Mouse (Mus musculus): ENCODE measurements at regions not wholly inside any gene's neighbourhood (a gene's known extent, or its start where the extent isn't known, plus 50 kb on each side); places are given as distances from the start of the nearest gene placed in this dataset.

DNA sequence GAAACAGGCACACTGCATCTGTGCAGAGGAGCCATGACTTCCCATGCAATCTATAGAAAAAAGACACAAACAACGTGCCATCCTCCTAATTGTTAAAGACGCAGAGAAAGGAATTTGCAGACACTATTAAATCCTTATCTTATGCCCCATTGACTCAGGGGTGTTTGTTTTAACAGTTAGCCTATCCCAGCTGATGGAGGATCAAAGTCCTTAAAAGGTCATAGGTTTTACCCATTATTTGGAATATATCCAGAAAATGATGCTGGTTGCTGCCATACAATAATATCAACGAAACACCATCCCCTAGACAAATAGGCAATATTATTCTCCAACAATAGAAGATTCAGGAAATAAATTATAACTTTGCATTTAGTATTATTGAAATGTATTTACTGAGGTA lies 65.2 kb downstream of the Vcpkmt start:
- TF ChIP-seq CTCF (IDR thresholded peaks at IDR 0.05), result no peak
- TF ChIP-seq EP300 (IDR thresholded peaks at IDR 0.05), result no peak
